Mouse (Mus musculus): Measurements from ENCODE around the gene Slc25a23.

DNA sequence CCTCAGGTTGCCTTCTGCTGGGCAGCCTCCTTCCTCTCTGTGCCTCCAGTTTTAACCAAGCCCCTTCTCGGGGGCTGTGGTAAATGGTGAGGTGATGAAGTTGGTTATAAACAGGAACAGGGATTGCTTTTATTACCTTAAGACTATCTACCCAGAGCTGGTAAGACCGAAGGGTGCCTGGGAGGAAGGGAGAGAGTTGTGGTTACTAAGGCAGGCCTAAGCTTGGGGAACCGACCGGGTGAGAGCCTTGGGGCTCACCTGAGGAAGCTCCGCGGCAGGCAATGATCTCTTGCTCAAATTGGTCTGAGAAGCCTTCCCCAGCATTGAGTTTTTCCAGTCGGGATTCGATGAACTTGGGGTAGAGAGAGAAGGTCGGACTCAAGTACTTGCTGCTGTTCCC, 10.6 kb upstream of the Slc25a23 start:
- TF ChIP-seq CTCF (IDR thresholded peaks at IDR 0.05; ENCODE audit: insufficient read depth, low read length) (no peak), POLR2A (IDR thresholded peaks at IDR 0.05; ENCODE audit: borderline replicate concordance, extremely low read depth, low read depth, low read length) (no peak)

Measured in lung, adult 2 months (tissue).